Mouse (Mus musculus): ENCODE results near the gene Rpl27a. TPM values are rescaled to one million over a fixed set of nuclear protein-coding genes. Genes with fewer than 3 reads are reported as not detected.
A peak's percentile ranks its signal among the peaks of the same experiment; 100 is the strongest.

Gene Rpl27a
- polyA plus RNA-seq, 1 experiment, result 318 TPM

GRCm38 (mm10) chr7:109519936-109520335, 989 bp downstream of the Rpl27a start:
- no peaks in the 10 kb centered on the region for H3K27me3 ChIP-seq (ENCODE audit: control insufficient read depth, insufficient read depth, low read length)
- TF ChIP-seq POLR2A (IDR thresholded peaks at IDR 0.05; ENCODE audit: borderline replicate concordance, insufficient read depth, low read length) (no peak), CTCF (IDR thresholded peaks at IDR 0.05; ENCODE audit: borderline replicate concordance, insufficient read depth, low read depth, low read length) (no peak)
- WGBS, result 4% methylated on average over 10 of the region's 10 CpGs

GRCm38 (mm10) chr7:109522084-109522483, 3.1 kb downstream of the Rpl27a start:
- Histone ChIP-seq H3K4me1 (ENCODE audit: control insufficient read depth, insufficient read depth, low read length) (peaks cover 15% of the 10 kb centered on the region; the same call in 1 of the 2 replicates), H3K27me3 (ENCODE audit: control insufficient read depth, insufficient read depth, low read length) (no peaks in the 10 kb centered on the region), H3K27ac (ENCODE audit: insufficient read depth, low read length) (no peak overlapping the region), H3K4me3 (replicated peaks; ENCODE audit: insufficient read depth, low read depth, low read length) (no peak overlapping the region)
- DNase-seq, result no peak
- WGBS, result 75% methylated on average over 5 of the region's 5 CpGs
- no peak for TF ChIP-seq POLR2A (IDR thresholded peaks at IDR 0.05; ENCODE audit: borderline replicate concordance, insufficient read depth, low read length)
- no peak for TF ChIP-seq CTCF (IDR thresholded peaks at IDR 0.05; ENCODE audit: borderline replicate concordance, insufficient read depth, low read depth, low read length)

More at GRCm38 (mm10) chr7:109519936-109520335, 989 bp downstream of the Rpl27a start:
- peak overlapping the region; percentile 88 for H3K4me3 ChIP-seq (replicated peaks; ENCODE audit: insufficient read depth, low read depth, low read length)
- no peak for DNase-seq
- H3K4me1 ChIP-seq (ENCODE audit: control insufficient read depth, insufficient read depth, low read length), result peaks cover 8% of the 10 kb centered on the region; the same call in 1 of the 2 replicates
- no peak overlapping the region for H3K27ac ChIP-seq (ENCODE audit: insufficient read depth, low read length)

DNA sequence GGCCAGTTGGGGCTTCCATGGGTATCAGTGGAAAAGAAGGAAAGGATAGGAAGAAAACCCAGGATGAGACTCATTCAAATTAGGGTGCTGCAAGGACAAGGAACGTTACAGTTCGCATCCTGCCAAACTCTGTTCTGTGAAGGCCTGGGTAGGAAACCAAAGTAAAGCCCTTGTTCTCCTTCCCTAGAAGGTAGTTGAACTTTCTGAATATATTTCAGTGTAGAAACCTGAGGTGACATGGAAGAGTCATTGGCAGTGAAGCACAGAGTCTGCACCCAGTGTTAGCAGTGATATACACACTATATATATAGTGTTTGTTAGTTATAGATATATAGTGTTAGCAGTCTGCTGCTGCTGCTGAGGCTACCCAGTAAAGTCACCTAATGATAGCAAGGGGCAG, 4.4 kb downstream of the Rpl27a start:
- TF ChIP-seq POLR2A (IDR thresholded peaks at IDR 0.05; ENCODE audit: borderline replicate concordance, insufficient read depth, low read length), result no peak
- Histone ChIP-seq H3K27me3 (ENCODE audit: control insufficient read depth, insufficient read depth, low read length) (no peaks in the 10 kb centered on the region), H3K4me1 (ENCODE audit: control insufficient read depth, insufficient read depth, low read length) (peaks cover 10% of the 10 kb centered on the region; the same call in 1 of the 2 replicates), H3K27ac (ENCODE audit: insufficient read depth, low read length) (no peak overlapping the region), H3K4me3 (replicated peaks; ENCODE audit: insufficient read depth, low read depth, low read length) (no peak overlapping the region)
- WGBS, result 58% methylated on average over 2 of the region's 2 CpGs
- no peak for DNase-seq

DNA sequence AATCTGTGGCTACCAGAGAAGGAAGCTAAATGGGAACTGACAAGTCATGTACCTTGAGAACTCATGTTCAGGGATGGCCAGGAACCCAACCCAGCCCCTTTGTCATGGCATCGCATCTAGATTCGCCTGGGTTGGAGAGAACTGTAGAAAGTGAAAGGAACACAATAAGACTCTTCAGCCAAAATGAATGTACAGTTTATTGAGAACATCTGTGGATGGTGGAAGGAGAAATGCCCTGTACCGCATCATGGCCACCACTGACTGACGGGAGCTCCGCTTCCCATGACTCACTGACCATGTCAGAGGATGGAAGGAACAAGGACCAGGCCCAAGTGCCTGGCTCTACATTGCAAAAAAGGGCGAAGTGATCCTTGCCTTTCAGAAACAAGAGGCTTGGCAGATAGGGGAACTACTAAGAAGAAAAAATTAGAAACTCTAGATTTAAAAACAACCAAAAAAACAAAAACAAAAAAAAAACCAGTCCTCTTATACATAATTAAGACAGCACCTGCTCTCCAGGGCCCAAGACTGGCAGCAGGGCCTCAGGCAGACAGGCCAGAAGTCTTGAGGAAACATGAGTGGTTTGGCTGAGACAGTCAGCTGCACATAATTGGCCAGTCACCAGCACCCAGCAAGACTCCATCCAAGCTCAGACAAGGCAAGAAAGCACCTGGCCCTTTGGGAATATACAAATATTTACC, 4.9 kb downstream of the Rpl27a start:
- peak in 1 of 2 experiments; percentile 56 for DNase-seq
- H3K4me3 ChIP-seq (replicated peaks; ENCODE audit: insufficient read depth, low read depth, low read length), result no peak overlapping the region
- H3K4me1 ChIP-seq (ENCODE audit: control insufficient read depth, insufficient read depth, low read length), result peaks cover 10% of the 10 kb centered on the region; the same call in 1 of the 2 replicates
- H3K27ac ChIP-seq (ENCODE audit: insufficient read depth, low read length), result no peak overlapping the region
- WGBS, result 57% methylated on average over 6 of the region's 6 CpGs
- no peak for TF ChIP-seq POLR2A (IDR thresholded peaks at IDR 0.05; ENCODE audit: borderline replicate concordance, insufficient read depth, low read length)
- no peaks in the 10 kb centered on the region for H3K27me3 ChIP-seq (ENCODE audit: control insufficient read depth, insufficient read depth, low read length)

GRCm38 (mm10) chr7:109524442-109524744, 5.4 kb downstream of the Rpl27a start:
- no peaks in the 10 kb centered on the region for H3K27me3 ChIP-seq (ENCODE audit: control insufficient read depth, insufficient read depth, low read length)
- DNase-seq, result no peak
- peaks cover 10% of the 10 kb centered on the region; the same call in 1 of the 2 replicates for H3K4me1 ChIP-seq (ENCODE audit: control insufficient read depth, insufficient read depth, low read length)
- no peak for TF ChIP-seq CTCF (IDR thresholded peaks at IDR 0.05; ENCODE audit: borderline replicate concordance, insufficient read depth, low read depth, low read length)
- TF ChIP-seq POLR2A (IDR thresholded peaks at IDR 0.05; ENCODE audit: borderline replicate concordance, insufficient read depth, low read length), result no peak
- no peak overlapping the region for H3K4me3 ChIP-seq (replicated peaks; ENCODE audit: insufficient read depth, low read depth, low read length)
- no peak overlapping the region for H3K27ac ChIP-seq (ENCODE audit: insufficient read depth, low read length)

GRCm38 (mm10) chr7:109524763-109525162, 5.8 kb downstream of the Rpl27a start:
- Histone ChIP-seq H3K4me1 (ENCODE audit: control insufficient read depth, insufficient read depth, low read length) (peaks cover 10% of the 10 kb centered on the region; the same call in 1 of the 2 replicates), H3K4me3 (replicated peaks; ENCODE audit: insufficient read depth, low read depth, low read length) (no peak overlapping the region), H3K27ac (ENCODE audit: insufficient read depth, low read length) (no peak overlapping the region), H3K27me3 (ENCODE audit: control insufficient read depth, insufficient read depth, low read length) (no peaks in the 10 kb centered on the region)
- WGBS, result 84% methylated on average over 3 of the region's 3 CpGs
- DNase-seq, result no peak
- TF ChIP-seq POLR2A (IDR thresholded peaks at IDR 0.05; ENCODE audit: borderline replicate concordance, insufficient read depth, low read length), result no peak
- TF ChIP-seq CTCF (IDR thresholded peaks at IDR 0.05; ENCODE audit: borderline replicate concordance, insufficient read depth, low read depth, low read length), result no peak

- TF ChIP-seq POLR2A (IDR thresholded peaks at IDR 0.05; ENCODE audit: borderline replicate concordance, insufficient read depth, low read length) (no peak), CTCF (IDR thresholded peaks at IDR 0.05; ENCODE audit: borderline replicate concordance, insufficient read depth, low read depth, low read length) (no peak)
- WGBS, result 44% methylated on average over 16 of the region's 16 CpGs
- H3K4me1 ChIP-seq (ENCODE audit: control insufficient read depth, insufficient read depth, low read length), result peaks cover 10% of the 10 kb centered on the region; the same call in 1 of the 2 replicates
Measured at GRCm38 (mm10) chr7:109525740-109526663, 7.1 kb downstream of the Rpl27a start.

More at GRCm38 (mm10) chr7:109525740-109526663, 7.1 kb downstream of the Rpl27a start:
- Histone ChIP-seq H3K4me3 (replicated peaks; ENCODE audit: insufficient read depth, low read depth, low read length) (no peak overlapping the region), H3K27me3 (ENCODE audit: control insufficient read depth, insufficient read depth, low read length) (no peaks in the 10 kb centered on the region), H3K27ac (ENCODE audit: insufficient read depth, low read length) (peak overlapping the region; percentile 15)
- DNase-seq, result no peak

Measured in cerebellum, adult 2 months (tissue).